Mouse (Mus musculus) heart, adult 2 months (tissue): ENCODE measurements at regions not wholly inside any gene's neighbourhood (a gene's known extent, or its start where the extent isn't known, plus 50 kb on each side); places are given as distances from the start of the nearest gene placed in this dataset.

Experiments
- CTCF ChIP-seq: fragments of 200-600 bp; IDR thresholded peaks from 2 replicates; pipeline ENCODE4 v1.8.1; 2022; ENCODE audit warnings: antibody characterized with exemption, mild to moderate bottlenecking, moderate library complexity
- EP300 ChIP-seq: fragments of 200-500 bp; IDR thresholded peaks from 2 replicates; pipeline ENCODE4 v1.6.1; 2011; ENCODE audit warnings: low read depth, low read length, control low read depth; ENCODE audit not compliant: insufficient read depth
- POLR2A ChIP-seq: fragments of 200-500 bp; IDR thresholded peaks from 2 replicates; pipeline ENCODE4 v1.6.1; 2011; ENCODE audit warnings: mild to moderate bottlenecking, low read depth, low read length, control low read depth; ENCODE audit not compliant: insufficient read depth

DNA sequence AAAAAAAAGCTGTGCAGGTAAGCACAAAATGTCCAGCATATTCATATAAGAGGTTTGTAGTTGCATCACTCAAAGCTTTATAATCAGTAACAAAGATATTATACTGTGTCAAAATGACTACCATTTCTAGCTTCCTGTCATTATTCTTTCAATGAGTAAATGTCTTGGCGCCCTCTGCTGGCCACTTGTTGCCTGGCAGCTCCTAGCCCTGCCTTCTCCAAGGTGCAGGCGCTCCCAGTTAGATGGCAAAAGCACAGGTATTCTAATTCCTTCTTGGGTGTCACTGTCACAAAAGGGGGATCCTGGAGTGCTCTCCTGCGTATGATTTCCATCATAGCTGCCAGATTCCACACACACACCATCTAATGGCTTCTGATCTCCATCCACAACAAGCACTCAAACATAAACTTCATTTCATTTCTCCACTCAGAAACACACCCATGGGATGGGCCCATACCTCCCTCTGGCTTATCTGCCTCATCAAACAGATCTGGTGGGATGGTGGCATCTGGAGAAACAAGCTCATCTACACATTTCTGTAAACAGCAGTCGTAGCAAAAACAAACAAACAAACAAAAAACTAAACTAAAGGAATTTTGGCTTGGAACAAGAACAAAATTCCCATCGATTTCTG, 49.9 kb upstream of the Paip1 start:
- TF ChIP-seq POLR2A (no peak), CTCF (peak; percentile 93), EP300 (no peak)
